Mouse (Mus musculus) G1E (cell line): ENCODE measurements around the gene Smg6.

ENCODE experiments used
- CTCF ChIP-seq: IDR thresholded peaks from 2 replicates; pipeline ENCODE4 v1.5.1; 2012; ENCODE audit warnings: low read depth, low read length, inconsistent platforms, mixed read lengths
- GATA2 ChIP-seq: IDR thresholded peaks from 2 replicates; pipeline ENCODE4 v1.6.1; 2012; ENCODE audit warnings: low read depth, low read length, inconsistent platforms, borderline replicate concordance
- POLR2AphosphoS5 ChIP-seq: IDR thresholded peaks from 2 replicates; pipeline ENCODE4 v1.6.1; 2012; ENCODE audit warnings: low read depth, low read length, inconsistent platforms; ENCODE audit not compliant: insufficient replicate concordance
- TAL1 ChIP-seq: conservative IDR thresholded peaks from 2 replicates; pipeline ENCODE4 v1.6.1; 2012; ENCODE audit warnings: low read depth, low read length, inconsistent platforms, mixed read lengths

- no peak for TF ChIP-seq CTCF
- TF ChIP-seq POLR2AphosphoS5: no peak
- TF ChIP-seq GATA2: no peak
- no peak for TF ChIP-seq TAL1
Observed at GRCm38 (mm10) chr11:75012997-75013694, 87.5 kb downstream of the Smg6 start.
